Mouse (Mus musculus): Measurements from ENCODE around the gene Npcd.
A peak's percentile ranks its signal among the peaks of the same experiment; 100 is the strongest.

DNA sequence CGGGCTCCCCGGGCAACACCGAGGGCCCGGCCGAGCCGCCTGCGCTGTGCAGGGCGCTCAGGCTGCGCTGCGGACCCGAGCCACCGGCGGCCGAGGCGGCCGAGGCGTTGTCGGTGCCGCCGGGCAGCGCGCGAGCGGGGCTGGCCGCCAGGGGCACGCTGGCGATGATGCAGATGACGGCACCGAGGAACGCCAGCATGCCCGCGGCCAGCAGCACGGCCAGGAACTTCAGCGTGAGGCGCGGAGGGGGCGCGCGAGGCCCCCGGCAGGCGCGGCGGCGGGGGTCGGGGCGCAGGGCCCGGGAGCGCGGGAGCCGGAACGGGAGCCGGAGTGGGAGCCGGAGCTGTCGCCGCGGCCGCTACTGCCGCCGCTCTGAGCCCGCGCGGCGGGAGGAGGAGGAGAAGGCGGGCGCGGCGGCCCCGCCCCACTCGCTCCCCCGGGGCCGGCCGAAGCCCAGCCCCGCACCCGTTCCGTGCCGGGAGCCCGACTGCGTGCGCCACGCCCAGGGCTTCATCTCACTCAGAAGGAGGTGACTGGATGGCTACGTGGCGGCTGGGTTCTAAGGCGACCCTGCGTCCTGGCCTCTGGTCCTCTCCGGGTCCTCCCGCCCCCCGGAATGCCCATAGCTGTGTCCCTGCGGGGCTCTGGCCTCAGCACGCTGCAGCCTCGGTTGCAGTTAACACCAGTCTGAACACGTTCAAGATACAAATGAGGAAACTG, 29.5 kb downstream of the Npcd start, which contains the start of gene Nptxr:
- TF ChIP-seq CTCF (IDR thresholded peaks at IDR 0.05) (peak; percentile 37), POLR2A (IDR thresholded peaks at IDR 0.05; ENCODE audit: insufficient read depth, low read depth, low read length) (peak; percentile 30; the same call in 1 of the 2 replicates), EP300 (IDR thresholded peaks at IDR 0.05; ENCODE audit: insufficient read depth, low read depth, low read length) (no peak)

All from heart, adult 2 months (tissue).